Mouse (Mus musculus) neural tube, embryonic 13.5 days (tissue): Measurements from ENCODE around the gene Tcf7l2. TPM values are rescaled to one million over a fixed set of nuclear protein-coding genes. Genes with fewer than 3 reads are reported as not detected.
A peak's percentile ranks its signal among the peaks of the same experiment; 100 is the strongest.

Experiments
- ATAC-seq: fragments of 200-750 bp; cut with Nextera tagmentation; 2 replicates; pipeline ENCODE4 v1.8.0; 2017; ENCODE audit warnings: low read depth, mild to moderate bottlenecking, moderate TSS enrichment, moderate library complexity
- H3K27ac ChIP-seq: fragments of 300-500 bp; sonication (generic); replicated peaks from 2 replicates; pipeline ENCODE4 v1.5.1; 2015; ENCODE audit warnings: moderate library complexity, mild to moderate bottlenecking, inconsistent platforms
- H3K27me3 ChIP-seq: fragments of 300-500 bp; sonication (generic); 2 replicates; pipeline ENCODE4 v1.6.1; 2015; ENCODE audit warnings: mild to moderate bottlenecking, inconsistent platforms
- H3K36me3 ChIP-seq: fragments of 300-500 bp; sonication (generic); 2 replicates; pipeline ENCODE4 v1.6.1; 2015; ENCODE audit warnings: mild to moderate bottlenecking, inconsistent platforms
- H3K4me1 ChIP-seq: fragments of 300-500 bp; sonication (generic); replicated peaks from 2 replicates; pipeline ENCODE4 v1.6.1; 2015; ENCODE audit warnings: inconsistent platforms
- H3K4me2 ChIP-seq: fragments of 300-500 bp; sonication (generic); 2 replicates; pipeline ENCODE4 v1.6.1; 2015; ENCODE audit warnings: inconsistent platforms, mild to moderate bottlenecking, moderate library complexity
- H3K4me3 ChIP-seq: fragments of 300-500 bp; sonication (generic); 2 replicates; pipeline ENCODE4 v1.5.1; 2015; ENCODE audit warnings: mild to moderate bottlenecking, inconsistent platforms
- H3K9ac ChIP-seq: fragments of 300-500 bp; sonication (generic); 2 replicates; pipeline ENCODE4 v1.6.1; 2015; ENCODE audit warnings: moderate library complexity, mild to moderate bottlenecking, inconsistent platforms
- H3K9me3 ChIP-seq: fragments of 300-500 bp; sonication (generic); 2 replicates; pipeline ENCODE4 v1.6.1; 2016; ENCODE audit warnings: inconsistent platforms
- WGBS: fragments of 180-500 bp; shearing (Covaris S2); methylation state at CpG from one replicate; pipeline ENCODE4 v1.1.7; 2015; 5-methylcytosine and 5-hydroxymethylcytosine counted together
- polyA plus RNA-seq: library from polyadenylated mRNA; unstranded; fragments of >200 nt; fragmentation: Nextera tagmentation; extraction: Ambion mirVana; gene quantifications from 2 replicates; pipeline ENCODE4 v1.2.1, GENCODE M21; 2015

Tcf7l2 gene
- polyA plus RNA-seq = 18.4 and 29.2 TPM in 2 replicates

DNA sequence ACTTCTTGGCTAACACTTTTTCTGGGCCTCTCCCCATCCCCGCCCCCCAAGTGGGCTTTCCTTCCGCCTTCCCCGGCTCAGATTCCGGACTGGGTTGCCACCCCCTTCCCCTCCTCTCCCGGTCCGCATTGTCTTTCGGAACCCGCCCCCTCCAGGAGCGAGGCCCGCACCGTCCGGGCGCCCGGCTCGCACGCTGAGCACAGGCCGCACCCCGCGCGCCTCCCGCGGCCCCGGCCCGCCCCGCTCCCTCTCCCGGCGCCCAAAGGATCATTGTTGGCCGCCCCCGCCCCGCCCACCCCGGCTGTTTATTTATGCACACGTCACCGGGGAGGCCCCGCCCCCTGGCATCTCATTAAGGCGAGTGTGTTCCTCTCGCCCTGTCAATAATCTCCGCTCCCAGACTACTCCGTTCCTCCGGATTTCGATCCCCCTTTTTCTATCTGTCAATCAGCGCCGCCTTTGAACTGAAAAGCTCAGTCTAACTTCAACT lies at the start of gene Tcf7l2:
Tcf7l2 (plus strand) TSS at position 382 of the 490 bp plus-strand sequence.
- Histone ChIP-seq H3K36me3 (no peaks in the 10 kb centered on the region), H3K4me3 (peak within 1 kb of the TSS; percentile 51), H3K4me2 (peak within 1 kb of the TSS; percentile 68), H3K4me1 (peaks cover 44% of the 10 kb centered on the region), H3K27me3 (peaks cover 30% of the 10 kb centered on the region), H3K9me3 (no peaks in the 10 kb centered on the region), H3K9ac (peak within 1 kb of the TSS; percentile 76), H3K27ac (peak within 1 kb of the TSS; percentile 86)
- under 1% methylated on average over 41 of the region's 42 CpGs for WGBS
- ATAC-seq = peak; percentile 85

DNA sequence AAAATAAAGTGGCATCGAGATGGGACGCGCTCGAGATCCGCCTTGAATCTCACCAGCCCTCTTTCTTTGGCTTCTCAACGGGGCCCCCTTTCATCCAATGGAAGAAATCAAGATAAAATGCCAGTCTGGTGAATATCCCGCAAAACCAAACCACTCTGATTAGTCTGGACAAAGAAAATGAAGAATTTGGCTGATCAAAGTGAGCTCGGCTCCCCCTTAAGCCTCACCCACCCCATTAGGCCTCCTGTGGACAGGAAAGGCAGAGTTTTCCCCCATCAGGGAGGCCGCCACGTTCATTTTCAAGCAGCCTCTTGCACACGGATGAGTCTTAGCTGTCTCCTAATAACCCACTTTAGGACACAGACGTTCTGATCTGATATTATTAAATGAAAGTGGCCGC lies 47.0 kb upstream of the Tcf7l2 start:
- Histone ChIP-seq H3K4me3 (no peak overlapping the region), H3K4me2 (no peak overlapping the region), H3K4me1 (peaks cover 8% of the 10 kb centered on the region), H3K36me3 (no peaks in the 10 kb centered on the region), H3K27ac (no peak overlapping the region), H3K9ac (0 out of 2 replicates have a peak overlapping the region, but pooled peaks have one; percentile 9), H3K9me3 (no peaks in the 10 kb centered on the region), H3K27me3 (peaks cover 25% of the 10 kb centered on the region)
- WGBS = 21% methylated on average over 13 of the region's 13 CpGs
- ATAC-seq = no peak

DNA sequence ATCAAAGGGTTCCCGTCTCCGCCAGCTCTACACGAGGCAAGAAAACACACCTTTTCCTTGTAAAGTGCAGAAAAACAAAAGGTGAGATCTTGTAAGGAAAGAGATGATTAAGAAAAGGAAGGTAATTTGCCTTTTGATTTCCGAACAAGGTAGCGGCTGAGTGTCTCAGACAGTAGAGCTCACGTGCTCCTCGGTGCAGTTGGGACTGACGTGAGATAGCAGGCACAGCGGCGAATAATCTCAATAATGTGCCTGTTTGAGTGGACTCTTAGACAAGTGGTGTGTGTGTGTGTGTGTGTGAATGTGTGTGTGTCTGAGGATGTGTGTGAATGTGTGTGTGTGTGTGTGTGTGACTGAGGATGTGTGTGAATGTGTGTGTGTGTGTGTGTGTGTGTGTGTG lies 46.2 kb upstream of the Tcf7l2 start:
- Histone ChIP-seq H3K9ac (no peak overlapping the region), H3K27ac (no peak overlapping the region), H3K36me3 (no peaks in the 10 kb centered on the region), H3K4me2 (no peak overlapping the region), H3K4me1 (peaks cover 11% of the 10 kb centered on the region), H3K27me3 (peaks cover 27% of the 10 kb centered on the region), H3K4me3 (no peak overlapping the region), H3K9me3 (no peaks in the 10 kb centered on the region)
- 82% methylated on average over 10 of the region's 10 CpGs for WGBS
- no peak for ATAC-seq

DNA sequence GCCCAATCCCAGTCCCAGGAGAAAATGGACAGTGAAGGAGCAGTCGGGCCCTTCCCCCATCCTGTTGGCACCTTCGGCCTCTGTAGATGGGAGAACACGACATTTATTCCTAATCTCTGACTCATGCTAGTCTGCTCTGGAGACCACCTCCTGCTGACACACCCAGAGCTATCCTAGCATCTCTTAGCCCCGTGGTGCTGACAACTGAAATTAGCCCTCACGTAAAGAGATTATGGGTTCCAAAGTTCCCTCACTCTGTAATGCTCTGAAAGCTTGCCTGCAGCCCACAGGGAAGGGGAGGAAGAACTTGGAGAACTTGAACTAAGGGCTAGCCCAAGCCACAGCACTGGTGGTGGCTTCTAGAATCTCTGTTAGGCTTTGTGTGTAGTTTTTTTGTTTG lies 42.7 kb upstream of the Tcf7l2 start:
- H3K4me1 ChIP-seq = peaks cover 12% of the 10 kb centered on the region
- H3K4me3 ChIP-seq = no peak overlapping the region
- no peak for ATAC-seq
- peaks cover 17% of the 10 kb centered on the region for H3K27me3 ChIP-seq
- H3K27ac ChIP-seq = no peak overlapping the region
- H3K9ac ChIP-seq = no peak overlapping the region
- WGBS = 87% methylated on average over 5 of the region's 5 CpGs
- no peak overlapping the region for H3K4me2 ChIP-seq
- no peaks in the 10 kb centered on the region for H3K9me3 ChIP-seq
- no peaks in the 10 kb centered on the region for H3K36me3 ChIP-seq

DNA sequence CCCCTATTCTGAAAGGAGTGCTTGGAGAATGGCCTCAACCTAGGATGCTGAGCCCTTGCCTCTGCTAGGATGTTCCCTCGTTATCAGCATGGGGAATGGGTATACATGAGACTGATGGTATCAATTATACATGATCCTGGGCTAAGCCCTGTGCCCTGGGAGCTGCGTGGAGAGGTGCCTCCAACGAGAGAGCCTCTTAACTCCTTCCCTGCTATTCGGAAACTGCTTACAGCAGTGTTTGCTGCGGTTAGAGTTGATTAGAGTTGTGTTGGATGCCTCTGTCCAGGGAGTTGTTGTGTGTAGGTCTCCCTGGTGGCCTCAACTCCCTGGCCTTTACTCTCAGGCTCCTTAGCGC lies 41.4 kb upstream of the Tcf7l2 start:
- Histone ChIP-seq H3K4me2 (no peak overlapping the region), H3K4me3 (no peak overlapping the region), H3K27ac (no peak overlapping the region), H3K9ac (no peak overlapping the region), H3K27me3 (peaks cover 12% of the 10 kb centered on the region), H3K36me3 (no peaks in the 10 kb centered on the region), H3K9me3 (no peaks in the 10 kb centered on the region), H3K4me1 (peaks cover 3% of the 10 kb centered on the region; the same call in 1 of the 2 replicates)
- ATAC-seq = no peak
- 28% methylated on average over 6 of the region's 6 CpGs for WGBS

- Histone ChIP-seq H3K9me3 (no peaks in the 10 kb centered on the region), H3K4me3 (no peak overlapping the region), H3K4me2 (no peak overlapping the region), H3K9ac (no peak overlapping the region), H3K4me1 (peaks cover 3% of the 10 kb centered on the region; the same call in 1 of the 2 replicates), H3K36me3 (no peaks in the 10 kb centered on the region), H3K27ac (no peak overlapping the region), H3K27me3 (peaks cover 8% of the 10 kb centered on the region)
- ATAC-seq = no peak
- 33% methylated on average over 11 of the region's 11 CpGs for WGBS
These were observed 40.9 kb upstream of the Tcf7l2 start for GRCm38 (mm10) chr19:55700569-55701282.

- H3K4me1 ChIP-seq = peaks cover 3% of the 10 kb centered on the region; the same call in 1 of the 2 replicates
- no peaks in the 10 kb centered on the region for H3K36me3 ChIP-seq
- H3K27me3 ChIP-seq = peaks cover 8% of the 10 kb centered on the region
- H3K9me3 ChIP-seq = no peaks in the 10 kb centered on the region
- no peak overlapping the region for H3K9ac ChIP-seq
- WGBS = 90% methylated on average over 9 of the region's 9 CpGs
- no peak for ATAC-seq
- no peak overlapping the region for H3K27ac ChIP-seq
- H3K4me2 ChIP-seq = no peak overlapping the region
- H3K4me3 ChIP-seq = no peak overlapping the region
These were observed 40.4 kb upstream of the Tcf7l2 start for GRCm38 (mm10) chr19:55701283-55701633.

DNA sequence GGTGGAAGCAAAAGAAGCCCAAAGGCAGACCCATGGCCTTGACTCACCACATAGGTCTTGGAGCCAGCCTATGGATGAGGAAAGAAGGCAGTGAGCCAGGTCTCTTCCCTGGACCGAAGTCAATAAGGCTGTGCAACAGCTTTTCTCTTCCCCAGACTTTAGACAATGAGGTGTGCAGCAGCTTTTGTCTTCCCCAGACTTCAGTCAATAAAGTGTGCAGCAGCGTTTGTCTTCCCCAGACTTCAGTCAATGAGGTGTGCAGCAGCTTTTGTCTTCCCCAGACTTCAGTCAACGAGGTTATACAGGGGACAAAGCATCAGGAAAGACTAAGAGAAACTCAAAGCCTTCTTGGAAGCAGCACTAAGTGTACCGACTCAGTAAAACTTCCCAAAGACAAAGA lies 39.5 kb upstream of the Tcf7l2 start:
- peaks cover 3% of the 10 kb centered on the region; the same call in 1 of the 2 replicates for H3K4me1 ChIP-seq
- no peak for ATAC-seq
- H3K27ac ChIP-seq = no peak overlapping the region
- H3K9me3 ChIP-seq = no peaks in the 10 kb centered on the region
- H3K4me3 ChIP-seq = no peak overlapping the region
- H3K27me3 ChIP-seq = peaks cover 6% of the 10 kb centered on the region
- no peak overlapping the region for H3K4me2 ChIP-seq
- no peak overlapping the region for H3K9ac ChIP-seq
- no peaks in the 10 kb centered on the region for H3K36me3 ChIP-seq
- WGBS = 56% methylated on average over 4 of the region's 4 CpGs

DNA sequence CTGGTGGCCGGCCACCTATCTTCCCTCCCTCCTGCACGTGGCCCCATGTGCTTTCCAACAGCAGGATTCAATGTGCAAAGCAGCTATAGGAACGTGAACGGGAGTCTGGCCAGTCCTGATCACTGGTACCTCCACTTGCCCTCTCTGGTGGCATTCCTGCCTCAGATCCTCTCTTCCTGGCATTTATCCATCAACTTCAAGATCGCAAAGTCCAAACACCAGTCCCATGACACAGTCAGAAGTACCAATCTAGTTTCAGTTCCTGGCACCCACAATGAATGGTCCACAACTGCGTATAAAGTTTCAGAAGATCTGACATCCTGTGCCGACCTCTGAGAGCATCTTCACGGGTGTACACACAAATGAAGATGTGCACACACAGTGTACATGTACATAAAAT lies 38.9 kb upstream of the Tcf7l2 start:
- Histone ChIP-seq H3K9ac (no peak overlapping the region), H3K27ac (no peak overlapping the region), H3K4me1 (peaks cover 3% of the 10 kb centered on the region; the same call in 1 of the 2 replicates), H3K9me3 (no peaks in the 10 kb centered on the region), H3K4me3 (no peak overlapping the region), H3K4me2 (no peak overlapping the region), H3K27me3 (peaks cover 4% of the 10 kb centered on the region), H3K36me3 (no peaks in the 10 kb centered on the region)
- 90% methylated on average over 8 of the region's 8 CpGs for WGBS
- no peak for ATAC-seq

- H3K4me3 ChIP-seq = no peak overlapping the region
- H3K4me2 ChIP-seq = no peak overlapping the region
- H3K9me3 ChIP-seq = no peaks in the 10 kb centered on the region
- peaks cover 4% of the 10 kb centered on the region for H3K27me3 ChIP-seq
- no peaks in the 10 kb centered on the region for H3K36me3 ChIP-seq
- 31% methylated on average over 6 of the region's 6 CpGs for WGBS
- H3K27ac ChIP-seq = no peak overlapping the region
- ATAC-seq = no peak
- peaks cover 3% of the 10 kb centered on the region; the same call in 1 of the 2 replicates for H3K4me1 ChIP-seq
- H3K9ac ChIP-seq = no peak overlapping the region
These were observed 37.5 kb upstream of the Tcf7l2 start for GRCm38 (mm10) chr19:55704071-55704470.

DNA sequence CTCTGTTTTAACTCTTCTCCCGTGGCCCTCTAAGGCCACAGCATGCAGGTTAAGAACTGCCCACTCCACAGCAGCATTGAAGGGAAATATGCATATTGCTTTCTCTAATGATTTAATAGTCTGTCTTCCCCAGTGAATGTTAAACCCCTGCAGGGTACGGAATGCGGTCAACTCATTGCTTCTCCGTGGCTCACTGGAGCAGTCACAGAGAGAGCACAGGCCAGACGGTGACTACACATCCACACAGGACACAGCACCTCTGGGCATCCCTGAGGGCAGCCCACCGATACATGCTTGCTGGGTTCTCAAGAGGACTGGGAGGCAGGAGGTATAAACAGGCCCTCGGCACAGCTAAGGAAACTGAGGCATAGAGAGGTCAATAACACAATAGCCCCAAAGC lies 35.3 kb upstream of the Tcf7l2 start:
- H3K4me3 ChIP-seq = no peak overlapping the region
- H3K27ac ChIP-seq = no peak overlapping the region
- H3K4me1 ChIP-seq = no peaks in the 10 kb centered on the region
- H3K27me3 ChIP-seq = no peaks in the 10 kb centered on the region
- no peaks in the 10 kb centered on the region for H3K36me3 ChIP-seq
- ATAC-seq = no peak
- H3K9me3 ChIP-seq = no peaks in the 10 kb centered on the region
- H3K4me2 ChIP-seq = no peak overlapping the region
- WGBS = 65% methylated on average over 7 of the region's 7 CpGs
- H3K9ac ChIP-seq = no peak overlapping the region

DNA sequence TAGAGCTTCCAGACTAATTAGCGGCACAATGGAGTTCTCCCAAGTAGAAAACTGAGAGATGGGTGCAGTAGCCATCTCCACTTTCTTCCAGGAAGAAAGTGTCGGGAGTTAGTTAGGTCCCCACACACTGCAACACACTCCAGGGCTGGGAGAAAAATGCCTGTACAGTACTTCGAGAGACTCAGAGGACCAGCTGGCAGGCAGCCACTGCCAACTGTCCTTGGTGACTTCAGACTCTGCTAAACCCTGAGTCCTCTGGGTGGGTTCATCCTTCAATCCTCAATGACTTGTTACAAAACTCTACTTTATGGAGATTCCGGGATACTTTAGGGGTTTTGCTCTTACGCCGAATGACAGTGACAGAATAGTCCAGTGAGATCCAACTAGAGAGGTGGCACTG lies 34.8 kb upstream of the Tcf7l2 start:
- no peaks in the 10 kb centered on the region for H3K9me3 ChIP-seq
- H3K9ac ChIP-seq = no peak overlapping the region
- no peaks in the 10 kb centered on the region for H3K4me1 ChIP-seq
- 88% methylated on average over 6 of the region's 6 CpGs for WGBS
- H3K27ac ChIP-seq = no peak overlapping the region
- no peak overlapping the region for H3K4me2 ChIP-seq
- no peaks in the 10 kb centered on the region for H3K36me3 ChIP-seq
- H3K27me3 ChIP-seq = no peaks in the 10 kb centered on the region
- no peak overlapping the region for H3K4me3 ChIP-seq
- no peak for ATAC-seq
